Mouse (Mus musculus): ENCODE measurements around the gene Gcn1l1.

The Gcn1l1 gene

DNA sequence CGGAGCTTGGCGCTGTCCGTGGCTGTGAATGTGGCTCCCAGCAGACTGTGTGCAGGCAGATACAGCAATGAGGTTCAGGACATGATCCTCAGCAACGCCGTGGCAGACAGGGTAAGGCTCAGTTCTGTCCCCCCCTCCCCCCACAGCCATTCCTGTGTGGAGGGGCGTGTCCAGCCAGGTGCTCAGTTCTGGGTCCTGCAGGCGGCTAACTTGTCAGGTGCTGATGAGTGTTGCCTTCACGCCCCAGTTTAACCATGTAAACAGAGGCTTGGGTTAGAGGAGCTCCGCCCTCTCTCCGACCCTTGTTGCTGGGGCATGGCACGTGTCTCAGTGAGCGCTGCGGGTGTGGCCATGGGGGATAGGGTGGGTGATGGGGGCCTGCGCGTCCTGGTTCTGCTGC, 54.6 kb downstream of the Gcn1l1 start:
- no peak for DNase-seq

DNA sequence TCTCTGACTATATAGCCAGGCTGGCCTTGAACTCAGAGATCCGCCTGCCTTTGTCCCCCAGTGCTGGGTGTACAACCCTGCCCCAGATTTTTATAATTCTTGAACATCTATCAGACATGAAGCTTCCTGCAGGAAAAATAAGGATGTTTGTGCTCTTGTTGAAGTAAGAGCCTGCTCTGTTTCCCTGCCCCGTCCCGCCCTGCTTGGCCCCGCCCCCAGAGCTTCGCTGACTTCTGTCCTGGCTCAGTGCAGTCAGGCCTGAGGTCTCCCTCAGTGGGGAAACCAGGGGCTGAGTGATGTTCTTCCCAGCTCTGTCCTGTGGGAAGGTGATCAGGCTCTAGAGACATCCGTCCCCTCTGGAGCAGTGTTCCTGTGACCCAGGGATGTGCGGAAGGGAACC, 57.6 kb downstream of the Gcn1l1 start:
- DNase-seq = no peak

DNA sequence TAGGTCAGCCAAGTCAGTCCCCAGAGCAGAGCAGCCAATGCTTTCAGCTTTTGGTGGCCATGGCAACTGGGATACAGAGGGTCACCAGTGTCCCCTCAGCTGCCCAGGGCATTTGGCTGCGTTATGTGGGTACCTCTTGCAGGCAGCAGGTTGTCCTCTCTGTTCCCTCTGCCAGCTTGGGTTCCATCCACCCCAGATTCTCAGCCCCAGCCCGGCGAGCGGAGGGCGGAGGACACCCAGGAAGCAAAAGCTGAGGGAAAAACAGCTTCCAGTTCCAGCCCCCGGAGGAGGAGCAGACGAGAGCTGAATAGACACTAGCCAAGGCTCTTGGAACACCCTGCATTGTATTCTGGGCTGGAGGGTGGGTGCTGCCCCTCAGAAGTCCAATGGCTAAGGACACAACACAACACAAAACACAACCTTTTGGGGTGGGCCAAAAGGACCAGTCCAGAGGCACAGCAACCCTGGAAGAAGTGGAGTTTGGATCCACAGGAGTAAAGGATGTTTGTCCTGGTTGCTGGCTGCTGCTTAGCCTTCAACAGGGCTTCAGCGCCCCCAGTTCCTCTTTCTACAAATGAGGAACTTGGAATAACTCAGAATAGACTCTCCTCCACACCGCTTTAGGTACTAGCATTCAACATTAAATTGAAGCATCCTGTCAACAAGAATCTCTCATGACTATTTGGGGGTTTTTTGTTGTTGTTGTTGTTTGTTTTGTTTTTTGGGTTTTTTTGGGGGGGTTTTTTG, 58.8 kb downstream of the Gcn1l1 start:
- DNase-seq = no peak

DNA sequence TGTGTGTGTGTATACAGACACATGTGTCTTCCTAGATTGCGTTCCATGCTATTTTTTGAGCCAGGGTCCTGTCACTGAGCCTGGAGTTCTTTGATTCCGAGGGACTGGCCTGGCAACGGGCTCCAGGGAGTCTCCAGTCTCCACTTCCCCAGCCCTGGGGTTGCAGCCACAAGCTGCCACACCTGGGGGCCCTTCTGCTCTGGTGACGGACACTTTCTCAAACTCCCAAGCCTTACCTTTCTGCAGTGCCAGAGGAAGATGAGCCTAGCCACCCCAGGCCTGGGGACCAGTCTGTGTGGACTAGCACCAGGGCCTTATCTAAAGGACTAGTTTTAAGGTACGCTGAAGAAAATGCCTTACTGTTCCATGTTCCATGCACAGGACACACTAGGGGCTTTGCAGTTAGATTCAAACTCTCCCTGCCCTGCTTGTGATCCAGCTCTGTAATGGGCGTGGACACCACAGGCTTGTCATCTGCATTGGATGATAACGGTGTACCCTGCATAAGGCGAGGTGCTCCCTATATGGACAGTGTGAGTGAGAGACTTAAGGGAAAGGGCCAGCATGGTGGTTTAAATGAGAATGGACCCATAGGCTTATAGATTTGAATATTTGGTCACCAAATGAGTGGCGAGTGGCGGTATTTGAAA, 61.3 kb downstream of the Gcn1l1 start:
- DNase-seq = no peak

DNA sequence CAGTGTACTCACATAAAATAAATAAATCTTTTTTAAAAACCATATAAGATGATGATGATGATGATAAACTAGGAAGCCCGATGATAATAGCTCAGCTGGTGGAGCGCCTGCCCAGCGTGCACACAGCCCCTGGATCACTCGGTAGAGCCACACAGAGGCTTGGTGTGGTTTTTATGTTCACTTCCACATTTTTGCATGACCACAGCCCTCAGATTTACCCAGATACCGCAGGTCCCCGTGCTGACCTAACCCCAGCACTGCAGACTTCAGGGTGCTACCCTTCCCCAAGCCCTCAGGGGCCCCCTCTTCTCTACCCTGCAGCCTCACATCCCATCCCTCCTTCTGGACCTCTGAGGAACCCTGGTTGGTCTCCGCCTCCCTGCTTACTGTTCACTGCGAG, 63.0 kb downstream of the Gcn1l1 start:
- no peak for DNase-seq

DNA sequence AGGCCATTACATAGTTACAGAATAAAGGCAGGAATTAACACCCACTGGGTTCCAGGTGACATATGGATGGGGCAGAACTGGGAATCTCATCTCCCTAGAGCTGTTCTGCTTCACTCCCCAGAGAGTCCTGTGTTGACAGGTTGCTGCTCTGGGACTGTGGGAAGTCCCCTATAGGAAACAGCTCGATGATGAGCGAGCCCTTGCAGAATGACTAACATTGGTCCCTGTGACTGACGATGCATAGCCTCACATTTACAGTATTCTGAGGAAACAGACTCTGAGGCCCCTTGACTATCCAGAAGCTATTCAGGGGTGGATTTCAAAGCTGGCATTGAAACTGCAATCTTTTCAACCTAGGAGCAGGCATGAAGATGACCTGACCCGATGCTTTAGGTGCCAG, 64.6 kb downstream of the Gcn1l1 start:
- DNase-seq = no peak

DNA sequence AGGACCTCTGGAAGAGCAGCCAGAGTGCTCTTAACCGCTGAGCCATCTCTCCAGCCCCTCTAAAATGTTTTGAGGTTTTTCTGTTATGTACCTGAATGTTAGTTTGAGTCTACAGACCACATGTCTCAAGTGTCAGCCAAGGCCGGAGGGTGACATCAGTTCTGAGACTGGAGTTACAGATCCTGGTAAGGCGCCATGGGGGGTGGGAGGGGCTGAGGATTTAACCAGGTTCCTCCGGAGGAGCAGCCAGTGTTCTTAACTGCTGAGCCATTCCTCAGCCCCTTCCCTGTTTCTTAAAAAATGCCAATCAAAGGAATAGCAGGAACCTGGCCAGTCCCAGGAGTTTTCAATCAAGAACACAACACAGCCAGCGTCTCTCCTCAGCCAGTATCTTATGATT, 65.2 kb downstream of the Gcn1l1 start:
- DNase-seq = no peak

DNA sequence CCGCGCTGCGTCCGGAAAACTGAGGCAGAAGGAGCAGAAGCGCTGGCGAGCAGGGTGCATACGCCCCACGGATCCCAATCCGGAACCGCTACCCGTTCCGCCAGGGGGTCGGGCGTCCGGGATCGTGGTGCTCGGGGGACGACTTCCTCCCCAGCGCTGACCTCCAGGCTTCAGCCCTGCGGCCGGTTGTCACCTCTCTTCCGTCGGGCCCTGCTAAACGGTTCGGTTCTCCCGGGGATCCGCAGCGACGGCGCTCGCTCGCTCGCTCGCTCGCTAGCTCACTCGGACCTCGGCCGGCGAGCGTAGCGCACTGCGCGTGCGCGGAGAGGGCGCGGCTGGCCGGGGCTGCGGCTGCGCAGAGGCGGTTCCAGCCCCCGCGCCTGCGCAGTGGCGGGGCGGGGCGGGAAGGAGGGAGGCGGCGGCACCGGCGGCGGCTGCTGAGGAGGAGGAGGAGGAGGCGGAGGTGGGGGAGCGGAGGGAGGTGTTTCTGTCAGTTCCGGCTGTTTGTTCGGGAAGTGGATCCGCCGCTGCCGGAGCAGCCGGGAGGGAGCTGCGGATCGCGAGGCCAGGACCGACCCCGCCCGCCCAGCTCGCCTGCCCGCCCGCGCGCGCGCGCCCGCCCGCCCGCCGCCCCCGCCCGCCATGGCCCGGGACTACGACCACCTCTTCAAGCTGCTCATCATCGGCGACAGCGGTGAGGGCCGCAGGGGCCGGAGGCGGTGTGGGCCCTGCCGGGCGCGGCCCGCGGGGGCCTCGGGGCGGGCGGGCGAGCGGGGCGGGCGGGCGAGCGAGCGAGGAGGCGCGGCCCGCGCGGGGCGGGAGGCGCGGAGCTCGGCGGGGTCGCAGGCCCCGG, 66.7 kb downstream of the Gcn1l1 start, which contains the start of gene Rab35:
Rab35 (plus strand) TSS at position 404 of the 853 bp plus-strand sequence.
- DNase-seq = peak; percentile 93 to 98

DNA sequence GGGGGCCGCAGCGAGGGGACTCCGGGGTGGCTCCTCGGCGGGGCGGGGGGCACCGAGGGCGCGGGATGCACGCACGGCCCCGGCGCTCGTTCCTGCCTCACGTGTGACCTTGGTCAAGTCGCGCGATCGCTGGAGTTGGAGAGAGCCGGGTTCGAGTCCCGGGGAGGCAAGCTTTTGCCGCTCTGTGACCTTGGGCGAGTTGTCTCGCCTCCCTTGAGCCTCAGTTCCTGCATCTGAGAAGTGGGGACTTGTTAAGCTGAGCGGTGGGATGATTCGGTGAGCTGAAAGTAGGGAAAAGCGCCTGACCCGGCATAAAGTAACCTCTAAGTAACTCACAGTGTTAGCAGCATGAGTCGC, 67.3 kb downstream of the Gcn1l1 start:
- peak; percentile 43 to 47 for DNase-seq

DNA sequence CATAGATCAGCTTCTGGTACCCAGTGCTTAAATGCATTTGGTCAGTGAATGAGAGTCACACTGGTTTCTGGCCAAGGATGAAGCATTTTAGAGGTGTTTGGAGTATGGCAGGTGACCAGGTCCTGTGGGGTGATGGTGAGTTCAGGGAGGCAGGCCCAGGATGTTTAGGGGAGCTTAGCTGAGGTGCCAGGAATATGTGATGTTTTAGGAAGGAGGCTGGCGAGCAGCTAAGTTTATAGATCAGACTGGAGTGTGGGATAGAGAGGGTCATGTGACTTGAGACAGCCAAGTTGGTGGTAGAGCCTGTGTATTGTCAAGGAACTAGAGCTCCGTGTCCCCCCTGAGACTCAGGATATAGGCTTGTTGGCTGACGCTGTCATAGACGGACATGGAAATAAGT, 68.0 kb downstream of the Gcn1l1 start:
- no peak for DNase-seq

DNA sequence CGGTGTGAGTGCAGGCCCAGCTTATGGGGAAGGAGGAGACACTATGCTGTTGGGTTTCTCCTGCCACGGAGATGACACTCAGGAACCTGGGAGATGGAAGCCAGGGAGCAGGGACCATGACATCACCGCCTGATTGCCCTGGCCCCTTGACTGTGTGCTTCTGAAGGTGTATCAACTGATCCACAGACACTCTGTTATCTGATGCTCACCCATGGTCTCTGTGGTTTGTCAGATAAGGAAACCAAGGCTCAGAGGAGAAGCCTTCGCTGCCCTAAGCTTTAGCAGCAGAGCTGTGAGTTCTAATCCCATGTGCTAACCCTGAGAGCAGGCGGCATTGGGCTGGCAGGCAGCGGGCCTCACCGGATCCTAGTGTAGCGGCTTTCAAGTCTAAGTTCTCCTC, 69.0 kb downstream of the Gcn1l1 start:
- DNase-seq = no peak

DNA sequence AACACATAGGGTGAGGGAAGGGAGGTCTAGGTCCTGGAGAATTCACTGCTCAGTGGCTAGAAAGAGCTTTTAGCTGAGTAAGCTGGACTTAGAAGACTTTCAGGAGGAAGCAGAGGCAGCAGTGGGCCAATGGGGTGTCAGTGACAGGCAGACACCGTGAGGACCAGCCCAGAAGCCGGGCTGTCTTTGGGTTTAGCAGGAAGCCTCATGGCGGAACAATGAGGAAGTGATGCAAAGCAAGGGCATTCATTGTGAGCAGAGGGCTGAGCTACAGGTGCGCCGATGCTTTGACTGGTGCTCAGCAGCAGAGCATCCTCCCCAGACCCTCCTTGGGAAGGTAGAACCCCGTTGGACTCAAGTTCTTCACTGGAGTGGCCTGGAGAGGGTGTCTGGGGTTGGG, 70.5 kb downstream of the Gcn1l1 start:
- no peak for DNase-seq

DNA sequence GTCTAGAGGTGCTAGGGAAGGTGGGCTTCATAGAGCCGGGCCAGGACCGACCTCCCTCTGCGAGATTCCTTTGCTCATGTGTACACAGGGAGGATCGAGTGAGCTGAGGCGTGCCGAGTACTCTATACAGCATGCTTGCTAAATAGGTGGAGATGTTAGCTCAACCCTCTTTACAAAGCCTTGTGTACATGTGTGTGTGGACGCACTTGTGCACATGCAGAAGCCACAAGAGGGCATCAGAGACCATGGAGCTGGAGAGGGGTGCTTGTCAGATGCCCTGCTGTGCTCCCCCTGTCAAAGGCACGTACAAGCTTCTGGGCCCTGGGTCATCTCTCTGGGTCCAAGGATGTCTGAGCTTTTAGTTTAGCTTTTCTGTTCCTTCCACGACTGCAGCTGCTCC, 79.1 kb downstream of the Gcn1l1 start:
- peak; percentile 36 to 39 for DNase-seq

DNA sequence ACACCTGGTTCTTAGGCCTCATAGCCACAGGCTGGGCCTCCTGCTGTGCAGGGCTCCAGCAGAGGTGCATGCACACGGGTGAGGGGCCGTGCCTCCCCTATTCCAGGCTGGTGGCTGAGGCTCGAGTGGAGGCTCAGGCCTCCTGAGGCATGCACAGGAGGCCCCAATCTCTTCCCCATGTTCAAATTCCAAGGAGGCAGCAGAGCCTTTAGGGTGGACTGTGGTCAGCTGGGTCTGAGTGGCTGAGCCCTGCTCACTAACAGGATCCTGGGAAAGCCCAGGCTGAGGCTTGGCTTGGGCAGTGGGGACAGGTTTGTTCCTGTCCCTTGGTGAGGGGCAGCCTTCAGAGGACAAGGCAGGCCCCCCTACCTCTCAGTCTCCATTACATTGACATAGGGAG, 83.8 kb downstream of the Gcn1l1 start:
- no peak for DNase-seq

DNA sequence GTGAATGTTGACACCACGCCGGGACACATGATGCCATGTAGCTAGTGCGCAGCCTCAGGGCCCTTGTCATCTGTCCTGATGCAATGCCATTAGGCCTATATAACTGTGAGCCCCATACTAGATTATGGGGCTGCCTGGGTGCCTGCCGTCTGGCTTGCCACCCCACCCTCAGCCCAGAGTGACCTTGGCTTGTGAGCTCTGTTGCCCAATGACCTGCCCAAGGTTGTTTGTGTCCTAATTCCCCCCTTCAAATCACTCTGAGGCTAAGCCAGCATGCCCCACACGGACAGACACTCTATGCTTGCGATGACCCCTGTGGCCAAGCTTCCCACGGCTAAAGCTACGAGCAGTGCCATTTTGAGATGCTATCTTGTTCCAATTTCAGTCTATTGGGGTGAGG, 84.6 kb downstream of the Gcn1l1 start:
- DNase-seq = no peak

DNA sequence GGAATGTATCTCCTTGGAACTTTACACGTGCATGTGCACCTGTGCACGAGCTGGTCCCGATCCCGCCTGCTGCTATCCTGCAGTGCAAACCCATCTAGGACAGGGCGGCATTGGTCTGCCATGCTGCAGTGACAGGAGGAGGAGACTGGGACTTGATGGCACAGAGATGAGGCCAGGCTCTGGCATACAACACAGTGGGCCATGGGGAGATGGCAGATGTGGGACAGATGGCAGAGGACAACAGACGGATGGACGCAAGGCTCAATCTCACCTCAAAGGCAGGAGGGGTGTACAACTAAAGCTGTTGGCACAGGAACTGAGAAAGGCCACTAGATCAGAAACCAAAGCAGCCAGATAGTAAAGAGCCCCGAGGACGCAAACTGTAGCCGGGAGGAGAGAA, 85.8 kb downstream of the Gcn1l1 start:
- no peak for DNase-seq

DNA sequence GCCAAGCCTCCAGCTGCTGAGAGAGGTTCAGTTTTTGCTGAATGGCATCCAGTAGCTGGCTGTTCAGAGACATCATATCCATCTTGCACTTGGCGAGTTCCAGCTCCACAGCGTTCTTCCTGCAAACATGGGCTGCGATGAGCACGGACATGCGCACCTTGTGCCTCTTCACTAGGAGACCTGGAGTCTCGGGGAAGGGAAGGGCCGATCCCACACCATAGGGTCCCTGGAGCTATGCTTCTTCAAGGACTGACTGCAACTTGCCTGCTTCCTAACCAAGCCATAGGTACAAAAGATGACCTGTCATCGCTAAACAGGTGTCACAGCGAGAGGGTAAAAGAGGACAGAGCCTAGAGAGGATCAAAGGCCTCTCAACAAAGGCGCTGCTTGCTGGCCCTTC, 86.8 kb downstream of the Gcn1l1 start:
- no peak for DNase-seq

DNA sequence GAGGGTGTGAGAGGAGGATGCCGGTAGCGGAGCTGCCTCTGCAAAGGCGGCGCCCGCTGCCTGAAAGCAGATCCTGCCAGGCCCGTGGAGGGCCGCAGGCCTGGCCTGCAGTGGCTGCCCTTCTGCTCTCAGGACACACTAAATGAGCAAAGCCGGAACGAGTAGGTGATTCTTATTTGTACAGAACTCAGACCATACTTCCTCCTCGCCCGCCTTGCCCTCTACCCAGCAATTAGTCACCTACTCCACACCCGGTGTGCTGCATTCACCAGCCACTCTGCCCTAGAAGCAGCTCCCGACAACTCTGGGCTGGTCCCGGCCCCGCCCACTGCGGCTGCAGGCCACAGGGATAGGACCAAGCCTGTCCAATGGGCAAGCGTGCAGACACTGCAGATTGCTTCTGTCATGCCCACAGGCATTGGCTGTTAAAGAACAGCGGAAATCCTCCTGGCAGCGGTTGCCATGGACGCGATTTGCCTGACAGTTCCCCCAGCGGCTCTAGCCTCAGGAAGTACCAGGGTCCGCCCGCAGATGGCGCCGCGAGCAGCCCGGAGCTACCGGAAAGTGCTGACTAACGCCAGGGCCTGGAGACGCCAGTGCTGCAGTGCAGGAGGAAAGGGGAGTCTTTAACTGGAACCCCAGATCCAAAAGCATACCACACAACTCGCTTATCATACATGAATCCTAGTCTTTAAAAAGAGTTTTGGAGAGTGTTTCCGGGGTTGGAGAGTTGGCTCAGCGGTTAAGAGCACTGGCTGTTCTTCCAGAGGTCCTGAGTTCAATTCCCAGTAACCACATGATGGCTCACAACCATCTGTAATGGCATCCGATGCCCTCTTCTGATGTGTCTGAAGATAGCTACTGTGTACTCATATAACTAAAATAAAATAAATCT, 87.9 kb downstream of the Gcn1l1 start:
- DNase-seq = peak; percentile 100

DNA sequence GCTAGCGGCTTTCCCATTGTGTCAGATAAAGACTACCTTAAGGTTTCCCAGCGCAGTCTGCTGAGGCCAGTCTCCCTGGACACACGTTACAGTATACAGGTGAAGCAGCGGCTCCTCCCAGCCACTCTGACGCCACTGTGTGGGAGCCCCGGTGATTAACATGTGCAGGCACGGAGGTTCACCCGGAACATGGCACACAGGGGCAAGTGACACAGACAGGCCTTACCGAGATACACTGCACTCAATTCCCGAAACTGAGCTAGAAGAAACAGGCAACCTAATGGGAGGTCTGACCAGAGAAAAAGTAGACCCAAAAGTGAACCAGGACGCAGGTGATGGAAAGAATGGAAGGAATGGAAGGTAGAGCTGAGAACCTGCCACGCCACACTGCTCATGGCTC, 88.7 kb downstream of the Gcn1l1 start:
- no peak for DNase-seq

DNA sequence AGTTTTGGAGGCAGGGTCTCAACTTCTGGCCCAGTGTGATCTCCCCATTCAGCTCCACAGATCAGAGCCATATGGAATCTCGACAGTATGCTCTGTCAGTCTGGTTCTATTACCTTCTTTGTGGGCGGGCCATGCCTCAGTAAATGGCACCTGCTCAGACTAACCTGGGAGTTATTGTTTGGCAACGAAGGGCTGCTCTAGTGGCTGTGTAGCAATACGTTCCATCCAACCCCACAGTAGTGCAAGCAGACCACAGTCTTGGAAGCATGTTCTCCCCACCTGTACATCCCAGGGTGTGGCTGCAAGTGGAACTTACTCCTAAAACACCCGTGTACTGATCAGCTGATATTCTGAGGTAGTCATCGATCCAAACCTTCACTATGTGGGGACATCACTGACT, 91.6 kb downstream of the Gcn1l1 start:
- no peak for DNase-seq

DNA sequence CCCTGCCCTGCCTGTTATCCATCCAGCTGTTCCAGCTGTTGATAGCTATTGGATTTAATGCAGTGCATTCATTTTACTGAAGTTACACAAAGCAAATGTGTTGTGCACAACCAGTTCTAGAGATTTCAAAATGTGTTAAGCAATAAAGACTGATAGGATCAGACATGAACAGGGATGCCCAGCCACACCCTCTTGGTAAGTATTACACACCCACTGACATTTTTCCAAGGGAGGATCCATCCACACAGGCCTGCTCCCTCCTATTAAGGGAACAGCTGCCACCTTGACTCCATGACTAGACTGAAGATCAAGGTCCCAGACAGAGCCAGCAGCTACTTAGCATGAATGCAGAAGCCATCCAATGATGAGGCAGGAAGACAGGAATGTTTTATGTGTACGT, 92.2 kb downstream of the Gcn1l1 start:
- DNase-seq = no peak

DNA sequence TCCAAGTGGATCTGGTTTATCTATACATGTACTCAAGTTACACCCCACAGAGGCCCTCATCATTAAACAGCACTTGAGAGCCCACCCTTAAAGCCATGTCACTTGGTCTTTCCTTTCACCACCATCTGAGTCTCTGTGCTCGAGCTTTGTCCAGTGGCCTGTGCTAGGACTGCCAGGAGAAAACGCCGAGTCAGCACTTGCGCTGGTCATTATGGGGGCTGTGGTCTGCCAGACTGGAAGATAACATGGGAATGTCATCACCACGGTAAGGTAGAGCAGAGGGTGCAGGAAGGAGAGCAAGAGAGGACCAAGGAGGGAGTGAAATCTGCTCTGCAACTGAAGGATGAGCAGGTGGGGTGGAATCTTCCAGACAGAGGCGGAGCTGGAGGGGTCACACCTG, 93.3 kb downstream of the Gcn1l1 start:
- DNase-seq = no peak

DNA sequence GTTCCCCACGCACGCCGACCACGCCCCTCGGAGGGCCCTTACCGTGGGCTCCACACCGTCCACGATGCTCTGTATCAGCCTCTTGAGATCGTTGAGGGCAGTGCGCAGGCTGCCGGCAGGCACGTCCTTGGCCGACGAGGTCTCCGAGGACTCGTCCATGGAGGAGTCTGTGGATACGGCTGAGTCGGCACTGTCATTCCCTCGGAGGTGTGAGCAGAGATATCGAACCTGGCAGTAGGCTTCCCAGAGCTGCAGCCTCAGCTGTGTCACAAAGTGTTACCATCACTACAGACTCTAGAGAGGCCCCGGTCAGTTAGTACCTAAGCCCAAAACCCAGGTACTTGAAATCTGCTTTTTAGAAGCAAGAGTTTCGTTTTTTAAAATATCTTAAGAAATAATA, 97.6 kb downstream of the Gcn1l1 start:
- DNase-seq = no peak
